Mouse (Mus musculus) large intestine, adult 2 months (tissue): ENCODE data around the gene Pcx. TPM values are rescaled to one million over a fixed set of nuclear protein-coding genes. Genes with fewer than 3 reads are reported as not detected.
A peak's percentile ranks its signal among the peaks of the same experiment; 100 is the strongest.

Source experiments
- DNase-seq: peaks from one replicate; pipeline ENCODE4 v3.0.0-alpha.2; 2012; ENCODE audit warnings: low read depth, low spot score
- WGBS: fragments of 180-500 bp; shearing (Covaris S2); methylation state at CpG from one replicate; pipeline ENCODE4 v1.1.7; 2018; 5-methylcytosine and 5-hydroxymethylcytosine counted together
- polyA plus RNA-seq: library from polyadenylated mRNA; depleted of rRNA; stranded (reverse); fragments of >200 nt; gene quantifications from 2 replicates; pipeline ENCODE4 v1.2.3, GENCODE M21; 2012

Pcx gene
- polyA plus RNA-seq, 1 experiment = 14.3 TPM

DNA sequence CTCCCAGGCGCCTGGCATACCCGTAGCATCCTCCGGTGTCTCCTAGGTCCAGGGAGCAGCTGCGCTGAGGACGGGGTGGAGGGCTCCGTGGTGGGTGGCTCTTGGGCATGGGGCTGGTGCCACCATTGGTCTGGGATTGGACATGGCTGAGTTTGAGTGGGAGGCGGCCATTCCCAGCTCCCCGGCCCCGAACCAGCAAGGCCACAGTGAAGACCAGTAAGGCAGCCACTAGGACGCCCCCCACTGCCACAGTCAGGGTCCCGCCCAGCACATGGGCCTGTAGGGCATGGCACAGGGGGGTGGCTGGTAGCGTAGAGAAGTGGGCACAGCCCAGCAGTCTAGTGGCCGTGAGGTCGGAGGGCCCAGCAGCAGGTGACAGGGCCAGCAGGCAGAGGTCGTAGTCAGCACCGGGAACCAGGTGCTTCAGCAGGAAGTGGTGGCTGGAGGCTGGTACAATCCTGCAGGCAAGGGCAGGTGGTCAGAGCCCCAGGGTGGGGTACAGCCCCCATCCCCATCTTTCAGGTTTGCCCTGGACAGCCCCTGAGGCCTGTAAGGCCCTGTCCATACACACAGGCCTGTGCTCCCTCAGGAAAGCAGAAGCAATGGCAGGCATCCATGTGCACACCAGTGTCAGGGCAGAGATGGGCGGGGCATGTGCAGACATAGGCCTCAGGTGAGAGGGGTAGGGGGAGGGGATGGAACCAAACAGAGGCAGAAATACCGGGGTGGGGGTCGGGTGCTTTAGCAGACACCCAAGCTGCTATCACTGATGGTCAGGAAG, 102.1 kb downstream of the Pcx start:
- no peak for DNase-seq
- 86% methylated on average over 19 of the region's 19 CpGs for WGBS

DNA sequence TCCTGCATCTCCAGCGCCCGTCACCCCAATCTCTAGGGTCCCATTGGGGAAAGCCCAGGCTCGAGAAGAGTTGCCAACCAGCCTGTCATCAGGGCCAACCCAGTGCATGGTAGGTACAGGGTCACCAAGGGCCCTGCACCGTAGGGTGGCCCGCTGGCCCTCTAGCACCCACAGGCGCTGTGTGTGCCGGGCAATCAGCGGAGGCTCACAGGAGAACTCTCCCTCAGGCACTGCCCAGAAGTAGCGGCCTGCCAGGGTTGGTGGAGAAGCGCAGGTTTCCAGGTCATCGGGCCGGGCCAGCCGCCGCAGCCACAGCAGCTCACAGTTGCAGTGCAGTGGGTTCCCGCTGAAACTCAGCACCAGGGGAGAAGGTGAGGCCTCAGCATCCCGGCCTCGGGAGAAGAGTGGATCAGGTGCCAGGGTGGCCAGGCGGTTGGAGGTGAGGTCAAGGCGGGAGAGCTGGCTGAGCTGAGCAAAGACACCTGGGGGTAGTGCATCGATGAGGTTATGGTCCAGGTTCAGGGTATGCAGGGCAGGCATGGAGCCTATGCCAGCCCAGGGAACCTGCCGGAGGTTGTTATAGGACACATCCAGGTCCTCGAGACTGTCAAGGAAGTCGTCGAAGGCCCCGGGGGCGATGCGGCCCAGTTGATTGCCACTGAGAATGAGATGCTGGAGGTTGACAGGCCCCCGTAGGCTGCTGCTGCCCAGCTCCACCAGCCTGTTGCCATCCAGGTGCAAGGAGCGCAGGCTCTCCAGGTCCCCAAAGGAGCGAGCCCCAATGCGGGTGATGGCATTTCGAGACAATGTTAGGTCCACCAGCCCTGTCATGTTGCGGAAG, 103.4 kb downstream of the Pcx start:
- no peak for DNase-seq
- WGBS = 89% methylated on average over 33 of the region's 33 CpGs

DNA sequence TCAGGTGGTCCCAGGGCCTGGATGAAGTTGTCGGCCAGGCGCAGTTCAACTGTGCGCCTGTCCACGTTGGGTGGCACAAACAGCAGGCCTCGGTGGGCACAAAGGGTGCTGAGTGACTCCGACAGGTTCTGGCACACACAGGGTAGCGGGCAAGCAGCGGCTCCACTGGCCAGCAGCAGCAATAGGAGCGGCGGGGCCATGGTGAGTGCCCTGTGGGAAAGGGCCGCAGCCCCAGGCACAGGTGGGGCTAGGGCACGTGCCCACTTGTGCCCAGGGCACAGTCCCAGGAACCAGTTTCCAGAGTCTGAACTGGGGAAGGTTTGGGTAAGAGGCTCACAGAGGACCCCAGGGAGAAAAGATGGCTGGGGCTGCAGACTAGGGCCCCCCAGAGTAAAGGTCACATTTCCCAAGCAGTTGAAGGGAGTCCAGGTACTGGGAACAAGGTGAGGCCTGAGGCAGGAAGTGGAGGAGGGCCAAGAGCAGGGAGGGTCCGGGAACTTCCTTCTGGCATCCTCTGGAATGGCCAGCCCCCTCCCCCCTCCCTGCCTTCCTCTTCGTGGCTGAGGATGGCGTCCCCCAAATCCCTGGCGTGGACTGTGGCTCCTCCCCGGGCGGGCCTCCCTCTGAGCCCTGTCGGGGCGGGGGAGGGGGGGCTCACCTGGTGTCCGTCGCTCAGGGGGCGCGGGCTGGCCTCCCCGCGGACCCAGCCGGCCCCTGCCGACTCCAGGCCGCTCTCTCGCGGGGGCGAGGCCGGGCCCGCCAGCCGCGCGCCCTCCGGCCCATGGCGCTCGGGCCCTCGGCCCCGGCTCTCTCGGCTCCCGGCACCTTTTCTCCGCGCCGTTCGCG, 104.3 kb downstream of the Pcx start:
- no peak for DNase-seq
- 19% methylated on average over 47 of the region's 49 CpGs for whole genome bisulfite sequencing

DNA sequence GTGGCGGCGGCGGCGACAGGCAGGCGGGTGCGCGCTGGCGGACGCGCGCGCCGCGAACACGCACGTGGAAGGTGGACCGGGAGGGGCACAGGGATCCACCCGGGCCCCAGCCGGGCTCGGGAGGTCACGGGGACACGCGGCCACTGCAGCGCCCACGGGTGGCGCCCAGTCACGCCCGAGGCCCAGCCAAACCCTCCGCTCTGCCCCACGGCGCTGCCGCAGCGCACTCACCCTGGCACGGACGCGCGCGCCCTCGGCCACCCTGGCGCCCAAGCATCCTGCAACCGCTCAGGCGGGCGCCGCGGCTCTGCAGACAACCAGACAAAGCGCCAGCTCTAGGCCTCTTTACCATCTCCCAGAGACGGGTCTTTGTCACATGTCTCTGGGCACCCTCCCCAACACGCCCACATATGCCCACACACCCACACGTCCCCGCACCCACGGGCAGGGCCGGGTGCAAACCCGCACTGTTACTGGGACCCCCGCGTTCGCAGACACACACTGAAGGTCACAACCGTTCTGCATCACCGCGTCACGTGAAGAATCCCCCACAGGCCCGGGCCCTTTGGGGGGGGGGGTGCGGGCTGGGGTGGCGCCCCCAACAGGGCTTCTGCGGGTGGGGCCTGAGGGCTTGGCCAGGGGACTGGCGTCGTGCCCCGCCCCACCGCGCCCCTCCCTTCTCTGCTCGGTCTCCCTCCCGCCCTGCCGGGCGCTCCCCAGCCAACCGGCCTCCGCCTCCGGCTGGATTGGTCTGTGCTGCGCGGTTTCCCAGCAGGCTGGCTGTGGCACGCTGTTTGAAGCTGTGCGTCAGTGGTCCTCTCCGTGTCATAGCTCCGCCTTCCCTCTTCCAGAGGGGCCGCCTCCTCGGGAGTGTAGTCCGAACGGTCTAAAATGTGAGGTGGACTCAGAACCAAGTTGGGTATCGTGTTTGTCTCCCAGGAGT, 105.2 kb downstream of the Pcx start, which contains the start of gene Lrfn4:
Gene Lrfn4, minus strand, starts transcription at position 517 of the 943 bp plus-strand sequence.
- peak; percentile 52 for DNase-seq

DNA sequence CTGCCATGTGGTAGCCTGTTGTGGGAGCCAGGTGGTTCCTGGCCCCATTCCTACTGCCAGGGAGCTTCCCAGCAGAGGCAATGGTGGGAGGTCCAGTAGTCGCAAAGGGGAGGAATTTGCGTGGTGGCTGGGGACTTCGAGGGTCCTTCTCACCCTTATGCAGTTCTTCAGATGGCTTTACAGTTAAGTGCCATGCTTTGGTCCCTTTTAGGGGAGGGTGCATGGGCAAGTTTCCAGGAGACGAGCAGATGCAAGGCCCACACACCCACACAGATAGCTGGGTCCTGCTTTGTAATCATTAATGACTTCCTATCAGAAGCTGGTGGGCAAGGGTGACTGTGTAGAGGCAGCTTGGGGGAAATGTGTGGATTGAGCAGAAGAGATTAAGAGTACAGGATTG, 106.3 kb downstream of the Pcx start:
- DNase-seq = no peak
- WGBS = 61% methylated on average over 4 of the region's 4 CpGs

More for the DNA sequence above, 105.2 kb downstream of the Pcx start, which contains the start of gene Lrfn4:
- under 1% methylated on average over 84 of the region's 87 CpGs for WGBS

DNA sequence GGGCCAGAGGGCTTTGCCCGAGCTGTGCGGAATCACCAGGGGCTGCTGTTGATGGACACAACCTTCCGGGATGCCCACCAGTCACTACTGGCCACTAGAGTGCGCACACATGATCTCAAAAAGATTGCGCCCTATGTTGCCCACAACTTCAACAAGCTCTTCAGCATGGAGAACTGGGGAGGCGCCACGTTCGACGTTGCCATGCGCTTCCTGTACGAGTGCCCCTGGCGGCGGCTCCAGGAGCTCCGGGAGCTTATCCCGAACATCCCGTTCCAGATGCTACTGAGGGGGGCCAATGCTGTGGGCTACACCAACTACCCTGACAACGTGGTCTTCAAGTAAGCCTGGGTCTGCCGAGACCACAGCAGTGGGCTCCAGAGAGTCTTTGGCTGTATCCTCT, 107.9 kb downstream of the Pcx start:
- DNase-seq = no peak

DNA sequence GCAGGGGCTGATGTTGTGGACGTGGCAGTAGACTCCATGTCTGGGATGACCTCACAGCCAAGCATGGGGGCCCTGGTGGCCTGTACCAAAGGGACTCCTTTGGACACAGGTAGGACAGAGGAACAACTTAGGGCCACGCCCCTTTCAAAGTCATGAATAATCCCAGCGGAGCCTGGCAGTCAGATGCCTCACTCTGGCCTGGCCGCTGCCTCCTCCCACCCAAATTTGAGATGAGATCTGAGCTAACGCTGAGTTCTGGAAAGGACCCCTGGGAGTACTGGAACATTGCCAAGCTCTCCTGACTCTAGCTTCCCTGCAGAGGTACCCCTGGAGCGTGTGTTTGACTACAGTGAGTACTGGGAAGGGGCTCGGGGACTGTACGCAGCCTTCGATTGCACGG, 109.2 kb downstream of the Pcx start:
- whole genome bisulfite sequencing = 88% methylated on average over 10 of the region's 10 CpGs
- DNase-seq = no peak

More for the DNA sequence above, 107.9 kb downstream of the Pcx start:
- WGBS = 39% methylated on average over 18 of the region's 18 CpGs

DNA sequence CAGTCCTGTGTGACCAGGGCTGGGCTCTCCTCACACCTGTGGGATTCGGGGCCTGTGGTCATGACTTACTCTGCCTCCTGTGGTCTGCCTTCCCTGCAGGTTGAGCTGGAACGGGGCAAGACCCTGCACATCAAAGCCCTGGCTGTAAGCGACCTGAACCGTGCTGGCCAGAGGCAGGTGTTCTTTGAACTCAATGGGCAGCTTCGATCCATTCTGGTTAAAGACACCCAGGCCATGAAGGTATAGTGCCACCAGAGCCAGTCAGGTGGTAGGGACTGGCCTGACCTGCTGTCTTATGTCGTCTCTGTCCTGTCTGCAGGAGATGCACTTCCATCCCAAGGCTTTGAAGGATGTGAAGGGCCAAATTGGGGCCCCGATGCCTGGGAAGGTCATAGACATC, 110.4 kb downstream of the Pcx start:
- 89% methylated on average over 7 of the region's 7 CpGs for WGBS
- no peak for DNase-seq

DNA sequence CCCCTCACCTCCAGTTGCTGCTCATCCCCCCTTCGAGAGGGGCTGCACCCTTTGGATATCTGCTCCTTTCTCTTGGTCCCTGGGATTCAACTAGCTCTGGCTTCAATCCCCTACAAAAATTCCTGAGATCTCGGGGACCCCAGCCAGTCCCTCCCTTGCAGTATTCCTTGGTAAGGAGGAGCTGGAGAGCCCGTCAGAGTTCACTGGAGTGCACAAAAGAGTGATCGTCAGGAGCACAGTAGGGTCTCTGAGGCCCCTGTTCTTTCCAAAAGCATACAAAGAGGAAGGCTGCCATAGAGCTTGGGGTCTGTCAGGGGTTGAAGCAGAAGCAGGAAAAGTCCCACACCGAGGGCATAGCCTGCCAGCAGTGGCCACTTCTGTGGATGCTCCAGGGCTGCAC, 112.5 kb downstream of the Pcx start:
- no peak for DNase-seq
- 88% methylated on average over 5 of the region's 5 CpGs for WGBS

DNA sequence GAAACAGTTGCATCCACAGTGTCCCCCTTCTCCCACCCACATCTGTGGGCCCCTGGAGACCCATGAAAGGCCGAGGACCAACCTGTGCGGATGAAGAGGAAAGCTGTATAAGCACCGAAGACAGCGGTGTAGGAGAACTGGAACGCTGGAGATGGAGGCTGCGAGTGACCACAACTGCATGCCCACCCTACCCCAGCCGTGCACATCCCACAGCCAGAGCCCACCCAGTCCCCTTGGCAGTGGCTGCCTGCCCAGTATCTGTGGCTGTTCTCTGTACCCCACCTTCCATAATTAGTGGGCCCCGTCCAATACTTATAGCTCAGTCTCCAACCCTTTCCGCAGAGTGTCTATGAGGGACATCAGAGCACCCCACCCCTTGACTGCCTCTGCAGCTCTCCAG, 113.1 kb downstream of the Pcx start:
- DNase-seq = no peak
- 95% methylated on average over 9 of the region's 9 CpGs for WGBS

DNA sequence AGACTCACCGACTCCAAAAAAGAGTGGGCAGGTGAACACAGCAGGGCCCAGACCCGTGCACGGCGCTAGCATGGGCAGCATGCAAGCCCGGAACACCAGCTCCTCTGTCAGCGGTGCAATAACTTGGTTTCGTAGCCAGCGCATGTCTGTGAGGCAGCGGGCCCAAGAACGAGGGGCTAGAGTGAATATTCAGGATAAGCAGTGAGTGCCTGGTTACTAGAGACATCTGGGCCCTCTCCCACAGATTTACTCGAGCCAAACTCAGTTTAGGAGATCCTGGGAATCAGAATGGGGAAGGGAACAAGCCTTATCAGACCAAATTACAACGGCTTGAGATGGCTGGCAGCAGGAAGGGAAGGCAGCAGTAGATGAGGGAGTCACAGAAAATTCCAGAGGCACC, 113.7 kb downstream of the Pcx start:
- 94% methylated on average over 12 of the region's 12 CpGs for WGBS

DNA sequence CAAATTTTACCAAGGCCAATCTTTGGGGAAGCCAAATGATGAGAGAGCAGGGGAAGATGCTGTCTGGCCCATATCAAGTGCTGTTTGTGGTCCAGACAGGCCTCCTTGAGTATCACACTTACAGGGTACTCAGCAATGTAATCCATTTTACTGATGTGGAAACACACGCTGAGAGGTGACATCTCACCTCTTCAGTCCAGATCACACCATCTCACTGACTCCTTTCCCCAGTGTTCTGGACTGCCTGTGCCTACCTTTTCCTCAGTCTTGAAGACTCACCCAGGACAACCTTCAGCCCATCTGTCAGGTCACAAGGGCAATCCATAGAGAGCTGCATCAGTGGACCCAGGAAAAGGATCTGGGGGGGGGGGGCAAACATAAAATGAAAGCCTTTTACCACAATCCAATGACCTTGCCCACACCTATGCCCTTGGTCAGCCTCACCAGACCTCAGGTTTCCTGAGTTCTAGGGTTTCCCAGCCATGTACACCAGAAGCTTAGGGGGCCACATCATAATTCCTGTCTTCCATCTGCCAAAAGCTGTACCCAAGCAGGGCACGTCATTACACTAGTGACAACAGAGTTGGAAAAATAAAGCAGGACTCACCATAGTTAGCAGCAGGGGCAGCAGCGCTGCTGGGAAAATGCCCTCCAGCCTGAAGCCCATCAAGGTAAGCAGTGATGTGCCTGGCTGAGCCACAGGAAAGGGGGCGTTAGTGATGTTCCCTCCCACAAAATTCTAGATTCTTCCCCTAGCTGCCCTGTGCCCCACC, 114.3 kb downstream of the Pcx start:
- no peak for DNase-seq
- WGBS = 20% methylated on average over 4 of the region's 4 CpGs

More for the DNA sequence above, 113.7 kb downstream of the Pcx start:
- no peak for DNase-seq

DNA sequence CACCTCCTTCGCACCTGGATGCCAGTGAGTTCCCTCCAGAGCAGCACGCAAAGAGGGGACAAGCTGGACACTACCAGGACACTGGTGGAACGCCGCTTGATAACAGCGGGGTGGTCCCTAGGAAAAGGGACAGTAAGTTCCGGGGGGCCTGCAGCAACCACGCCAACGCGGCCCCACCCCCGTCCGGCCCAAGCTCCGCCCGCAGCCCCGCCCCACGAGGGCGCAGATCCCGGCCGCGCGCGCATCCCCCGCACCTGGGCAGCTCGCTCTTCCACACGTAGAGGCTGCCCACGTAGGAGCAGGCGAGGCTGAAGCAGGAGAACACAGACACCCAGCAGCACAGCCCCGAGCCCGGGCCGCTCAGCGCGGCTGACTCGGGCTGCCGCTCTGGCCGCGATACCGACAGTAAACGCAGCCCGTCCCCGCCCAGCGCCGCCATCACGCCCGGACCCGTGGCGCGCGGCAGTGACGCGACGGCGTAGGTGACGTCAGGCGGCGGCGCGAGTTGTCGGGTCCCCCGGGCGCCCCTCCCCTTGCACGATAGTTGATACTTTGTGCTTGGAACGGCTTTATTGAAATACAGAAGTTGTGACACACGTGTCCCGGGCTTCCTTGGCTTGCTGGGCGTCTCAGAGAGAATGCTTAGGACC, 115.0 kb downstream of the Pcx start, which contains the start of gene Rce1:
Gene Rce1, minus strand, starts transcription at position 463 of the 650 bp plus-strand sequence.
- under 1% methylated on average over 64 of the region's 64 CpGs for WGBS

DNA sequence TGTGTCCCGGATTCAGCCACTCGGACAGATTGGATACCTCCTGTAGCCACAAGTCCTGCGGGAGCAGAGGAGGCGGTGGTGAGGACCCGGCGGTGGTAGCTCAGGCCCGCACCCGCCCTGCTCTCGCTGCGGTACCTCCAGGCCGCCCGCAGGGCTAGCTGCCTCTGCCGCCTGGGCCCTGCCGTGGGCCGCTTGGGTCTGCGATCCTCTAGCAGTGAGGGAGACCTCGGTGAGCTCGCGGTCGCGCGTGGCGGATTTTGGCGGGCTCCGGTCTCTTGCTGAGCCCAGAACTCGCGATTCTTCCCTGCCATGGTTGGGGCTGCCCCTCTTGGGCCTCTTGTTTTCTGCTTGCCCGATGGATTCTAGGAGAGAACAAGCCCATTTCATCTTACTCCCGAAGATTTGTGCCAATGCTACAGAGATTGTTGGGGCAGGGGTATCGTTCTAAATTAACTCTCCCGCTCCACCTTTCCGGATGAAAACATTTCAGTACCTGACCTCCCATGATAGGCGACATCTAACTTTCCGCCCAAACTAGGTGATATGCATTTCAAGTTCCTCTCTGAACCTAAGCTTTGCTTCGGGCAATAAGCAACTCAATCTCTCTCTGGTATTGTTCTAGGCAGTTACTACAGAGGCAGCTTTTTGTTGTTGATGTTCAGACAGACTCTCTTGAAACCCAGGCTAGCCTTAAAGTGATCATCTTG, 115.7 kb downstream of the Pcx start:
- DNase-seq = no peak
- WGBS = under 1% methylated on average over 35 of the region's 35 CpGs

More for the DNA sequence above, 115.0 kb downstream of the Pcx start, which contains the start of gene Rce1:
- DNase-seq = peak; percentile 56

DNA sequence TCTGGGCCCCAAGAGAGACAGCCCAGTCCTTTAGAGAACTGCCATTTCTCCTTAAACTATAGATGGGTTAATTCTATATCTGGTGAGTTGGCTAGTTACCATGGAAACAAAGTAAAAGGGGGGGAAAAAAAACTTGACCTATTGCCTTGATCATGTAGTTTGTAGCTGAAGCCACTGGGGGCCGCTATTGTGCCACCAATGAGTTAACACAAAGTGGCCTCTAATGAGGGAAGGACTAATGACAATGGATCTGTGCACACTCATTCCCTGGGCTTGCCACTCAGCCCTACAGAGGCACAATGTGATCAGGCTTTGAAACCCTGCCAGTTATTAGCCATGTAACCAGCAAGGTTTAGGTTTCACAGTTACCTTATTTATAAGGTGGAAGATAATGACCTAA, 118.5 kb downstream of the Pcx start:
- peak; percentile 46 for DNase-seq

DNA sequence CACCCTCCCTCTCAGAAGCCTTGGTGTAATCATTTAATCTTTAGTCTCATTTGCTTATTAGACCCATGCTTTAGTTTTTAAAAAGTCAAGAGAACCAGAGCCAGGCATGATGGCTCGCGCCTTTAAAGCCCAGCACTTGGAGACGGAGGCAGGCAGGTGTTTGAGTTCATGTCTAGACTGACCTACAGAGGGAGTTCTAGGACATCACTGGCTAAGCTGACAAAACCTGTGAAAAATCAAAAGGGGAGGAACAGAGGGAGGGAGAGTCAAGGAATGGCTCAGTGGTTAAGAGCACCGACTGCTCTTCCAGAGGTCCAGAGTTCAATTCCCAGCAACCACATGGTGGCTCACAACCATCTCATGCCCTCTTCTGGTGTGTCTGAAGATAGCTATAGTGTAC, 125.7 kb downstream of the Pcx start:
- 50% methylated on average over 4 of the region's 4 CpGs for WGBS
- DNase-seq = no peak

More for the DNA sequence above, 118.5 kb downstream of the Pcx start:
- WGBS = 0% methylated on average over 1 of the region's 1 CpGs

DNA sequence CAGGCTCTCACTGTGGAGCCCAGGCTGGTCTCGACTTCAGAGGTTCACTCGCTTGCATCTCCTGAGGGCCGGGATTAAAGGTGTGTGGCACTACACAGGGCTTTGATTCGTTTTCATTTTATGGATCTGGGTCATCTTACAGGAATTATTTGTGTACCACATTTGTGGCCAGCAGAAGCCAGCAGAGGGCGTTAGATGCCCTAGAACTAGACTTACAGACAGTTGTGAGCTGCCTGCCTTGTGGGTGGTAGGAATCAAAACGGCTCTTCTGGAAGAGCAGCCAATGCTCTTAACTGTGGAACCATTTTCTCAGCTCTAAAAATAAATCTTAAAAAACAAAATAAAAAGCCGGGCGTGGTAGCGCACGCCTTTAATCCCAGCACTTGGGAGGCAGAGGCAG, 134.0 kb downstream of the Pcx start:
- WGBS = 46% methylated on average over 10 of the region's 10 CpGs
- DNase-seq = no peak
